Mouse (Mus musculus): Measurements from ENCODE around the gene Ddx39b. TPM values are rescaled to one million over a fixed set of nuclear protein-coding genes. Genes with fewer than 3 reads are reported as not detected.

The Ddx39b gene
- polyA plus RNA-seq, 1 experiment from 2014 or later, result 260 TPM

DNA sequence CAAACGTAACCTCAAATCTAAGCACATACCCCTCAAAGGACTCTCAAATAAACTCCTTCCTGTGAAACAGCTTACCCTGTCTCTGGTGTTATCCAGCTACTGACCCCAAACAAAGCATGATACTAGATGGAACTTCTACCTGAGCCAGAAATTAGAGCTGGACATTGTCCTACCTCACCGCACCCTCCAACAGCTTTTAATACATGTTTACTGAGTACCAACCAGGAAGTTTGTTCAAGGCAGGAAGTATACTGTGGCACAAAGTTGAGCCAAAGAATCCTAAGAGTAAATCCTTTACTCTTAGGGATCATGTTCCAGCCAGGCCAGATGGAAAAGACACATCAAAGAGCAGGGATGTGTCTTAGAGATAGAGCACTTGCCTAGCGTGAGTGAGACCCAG, 31.0 kb upstream of the Ddx39b start:
- 0 out of 2 replicates have a peak, but pooled peaks cover 2% of the 10 kb centered on the region for H3K27me3 ChIP-seq (ENCODE audit: control insufficient read depth, insufficient read depth, low read length)
- ATAC-seq (replicated peaks; ENCODE audit: extremely low read depth, insufficient read depth, low FRiP score), result no peak
- H3K4me1 ChIP-seq (ENCODE audit: control insufficient read depth, insufficient read depth, low read length), result no peaks in the 10 kb centered on the region
- no peaks in the 10 kb centered on the region for H3K36me3 ChIP-seq (ENCODE audit: control insufficient read depth, insufficient read depth)
- H3K4me2 ChIP-seq (ENCODE audit: low read depth, low read length), result no peak overlapping the region
- no peak overlapping the region for H3K9ac ChIP-seq (ENCODE audit: low read length)
- H3K27ac ChIP-seq (ENCODE audit: low read length), result no peak overlapping the region
- H3K4me3 ChIP-seq (ENCODE audit: low read length), result no peak overlapping the region
- WGBS, result 68% methylated on average over 3 of the region's 3 CpGs
- H3K9me3 ChIP-seq (replicated peaks; ENCODE audit: control insufficient read depth, low read length), result no peaks in the 10 kb centered on the region

DNA sequence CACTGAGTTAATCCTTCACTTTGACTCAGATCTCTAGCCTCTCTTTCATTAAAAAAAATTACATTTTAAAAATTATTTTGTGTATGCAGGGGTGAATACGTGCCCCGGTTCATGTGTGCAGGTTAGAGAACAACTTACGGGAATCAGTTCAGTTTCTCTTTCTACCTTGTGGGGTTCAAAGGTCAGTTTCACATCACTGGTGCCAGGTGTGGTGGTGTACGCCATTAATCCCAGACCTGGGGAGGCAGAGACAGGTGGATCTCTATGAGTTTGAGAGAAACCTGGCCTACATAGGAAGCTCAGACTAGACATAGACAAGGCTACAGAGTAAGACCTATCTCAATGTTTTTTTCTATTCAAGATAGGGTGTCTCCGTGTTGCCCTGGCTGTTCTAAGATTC, 28.5 kb upstream of the Ddx39b start:
- Histone ChIP-seq H3K4me2 (ENCODE audit: low read depth, low read length) (no peak overlapping the region), H3K9ac (ENCODE audit: low read length) (no peak overlapping the region), H3K9me3 (replicated peaks; ENCODE audit: control insufficient read depth, low read length) (no peaks in the 10 kb centered on the region), H3K4me1 (ENCODE audit: control insufficient read depth, insufficient read depth, low read length) (no peaks in the 10 kb centered on the region), H3K4me3 (ENCODE audit: low read length) (no peak overlapping the region), H3K27me3 (ENCODE audit: control insufficient read depth, insufficient read depth, low read length) (0 out of 2 replicates have a peak, but pooled peaks cover 2% of the 10 kb centered on the region), H3K36me3 (ENCODE audit: control insufficient read depth, insufficient read depth) (no peaks in the 10 kb centered on the region), H3K27ac (ENCODE audit: low read length) (no peak overlapping the region)
- 88% methylated on average over 5 of the region's 5 CpGs for WGBS
- no peak for ATAC-seq (replicated peaks; ENCODE audit: extremely low read depth, insufficient read depth, low FRiP score)

DNA sequence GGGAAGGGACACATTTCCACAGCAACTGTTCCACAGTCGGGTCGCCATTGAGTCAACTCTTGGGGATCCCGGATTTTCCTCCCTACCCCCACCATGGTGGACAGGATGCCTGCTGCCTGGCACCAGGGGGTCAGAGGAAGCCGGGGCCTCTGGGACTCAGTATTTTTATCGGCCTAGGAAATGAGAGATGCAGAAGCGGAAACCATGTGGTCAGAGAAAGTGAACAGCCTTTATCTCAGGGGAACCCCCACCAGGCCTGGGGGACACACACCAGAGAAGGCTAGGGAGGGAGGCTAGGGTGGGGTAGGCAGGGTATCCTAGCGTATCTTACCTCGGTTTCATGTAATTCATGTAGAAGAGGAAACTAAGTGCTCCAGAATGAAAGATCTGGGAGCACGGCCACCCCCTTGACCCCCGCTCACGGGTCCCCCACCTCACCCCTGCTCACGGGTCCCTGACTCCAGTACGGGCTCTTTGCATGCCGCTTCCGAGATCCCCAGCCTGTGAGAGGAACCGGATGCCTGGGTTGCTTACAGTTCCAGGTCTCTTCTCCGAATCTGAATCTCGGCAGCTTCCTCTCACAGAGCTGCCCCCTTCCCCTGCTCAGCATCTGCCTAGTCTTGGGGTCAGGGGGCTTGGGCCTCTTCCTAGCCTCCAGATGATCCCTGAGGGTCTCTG, 22.9 kb upstream of the Ddx39b start:
- no peaks in the 10 kb centered on the region for H3K9me3 ChIP-seq (replicated peaks; ENCODE audit: control insufficient read depth, low read length)
- 0 out of 2 replicates have a peak, but pooled peaks cover 2% of the 10 kb centered on the region for H3K36me3 ChIP-seq (ENCODE audit: control insufficient read depth, insufficient read depth)
- H3K27me3 ChIP-seq (ENCODE audit: control insufficient read depth, insufficient read depth, low read length), result no peaks in the 10 kb centered on the region
- peak overlapping the region; percentile 62 for H3K27ac ChIP-seq (ENCODE audit: low read length)
- 64% methylated on average over 18 of the region's 18 CpGs for WGBS
- no peak overlapping the region for H3K4me2 ChIP-seq (ENCODE audit: low read depth, low read length)
- ATAC-seq (replicated peaks; ENCODE audit: extremely low read depth, insufficient read depth, low FRiP score), result peak; percentile 52
- peaks cover 7% of the 10 kb centered on the region for H3K4me1 ChIP-seq (ENCODE audit: control insufficient read depth, insufficient read depth, low read length)
- H3K9ac ChIP-seq (ENCODE audit: low read length), result no peak overlapping the region
- H3K4me3 ChIP-seq (ENCODE audit: low read length), result no peak overlapping the region

DNA sequence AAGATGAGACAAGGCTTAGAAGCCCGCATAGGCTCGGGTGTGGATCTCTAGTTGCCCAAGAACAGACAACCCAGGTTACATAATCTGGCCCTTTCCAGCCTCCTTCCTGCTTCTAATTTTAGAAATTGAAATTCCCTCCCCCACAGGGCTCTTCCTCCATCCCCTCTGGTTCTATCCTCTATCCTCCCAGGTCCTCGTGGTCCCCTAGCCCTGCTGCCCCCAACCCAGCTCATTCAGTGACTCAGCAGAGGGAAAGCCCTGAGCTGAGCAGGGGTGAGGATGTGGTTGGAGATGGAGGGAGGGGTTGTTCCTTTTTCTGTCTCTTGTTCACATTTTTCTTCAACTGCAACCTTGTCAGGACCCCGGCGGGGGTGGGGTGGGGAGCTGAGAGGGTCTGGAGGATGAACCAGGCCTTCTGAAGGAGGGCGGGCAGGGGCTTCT, 21.9 kb upstream of the Ddx39b start:
- peak overlapping the region; percentile 39 for H3K27ac ChIP-seq (ENCODE audit: low read length)
- 0 out of 2 replicates have a peak, but pooled peaks cover 2% of the 10 kb centered on the region for H3K36me3 ChIP-seq (ENCODE audit: control insufficient read depth, insufficient read depth)
- H3K4me1 ChIP-seq (ENCODE audit: control insufficient read depth, insufficient read depth, low read length), result peaks cover 7% of the 10 kb centered on the region
- H3K27me3 ChIP-seq (ENCODE audit: control insufficient read depth, insufficient read depth, low read length), result no peaks in the 10 kb centered on the region
- no peaks in the 10 kb centered on the region for H3K9me3 ChIP-seq (replicated peaks; ENCODE audit: control insufficient read depth, low read length)
- no peak for ATAC-seq (replicated peaks; ENCODE audit: extremely low read depth, insufficient read depth, low FRiP score)
- no peak overlapping the region for H3K9ac ChIP-seq (ENCODE audit: low read length)
- 54% methylated on average over 6 of the region's 6 CpGs for WGBS
- H3K4me3 ChIP-seq (ENCODE audit: low read length), result no peak overlapping the region
- H3K4me2 ChIP-seq (ENCODE audit: low read depth, low read length), result no peak overlapping the region

DNA sequence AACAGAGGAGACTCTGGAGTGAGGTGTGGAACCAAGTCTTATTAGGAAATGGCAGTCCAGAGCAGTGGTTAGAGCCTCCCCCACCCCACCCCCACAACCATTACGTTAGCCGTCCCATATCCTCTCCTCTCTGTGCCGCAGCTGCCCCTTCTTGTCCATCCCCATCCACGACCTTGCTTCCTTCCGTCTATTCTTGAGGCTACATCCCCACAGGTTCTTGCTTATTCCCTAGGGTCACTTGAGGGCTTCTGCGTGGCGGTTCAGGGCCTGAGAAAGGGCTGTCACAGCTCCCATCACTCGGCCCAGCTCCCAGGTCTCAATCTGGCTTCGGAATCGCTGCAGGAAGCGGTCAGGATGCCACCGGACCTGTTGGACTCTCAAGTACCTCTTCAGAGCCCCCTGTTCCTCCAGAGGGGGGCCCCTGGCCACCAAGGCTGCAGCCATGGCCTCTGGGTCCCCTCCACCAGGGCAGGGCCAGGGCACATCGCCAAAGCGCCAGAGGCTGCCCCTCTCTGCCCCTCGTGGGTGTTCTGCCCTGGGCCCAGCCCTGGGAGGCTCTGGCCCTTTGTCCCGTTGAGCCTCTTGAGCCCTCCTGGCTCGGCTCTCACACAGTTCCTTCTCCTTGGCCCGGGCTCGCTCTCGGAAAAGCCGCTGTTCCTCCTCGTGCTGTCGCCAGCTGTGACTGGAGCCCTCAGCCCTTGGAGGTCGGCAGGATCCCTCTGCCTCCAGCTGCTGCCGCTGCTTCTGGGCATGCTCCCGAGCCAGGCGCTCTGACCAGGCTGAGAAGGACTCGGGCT, 21.2 kb upstream of the Ddx39b start, which contains the start of gene Gm16181:
Gene Gm16181 (plus strand): TSS at position 679 of the 797 bp plus-strand sequence.
- Histone ChIP-seq H3K9me3 (replicated peaks; ENCODE audit: control insufficient read depth, low read length) (no peaks in the 10 kb centered on the region), H3K4me2 (ENCODE audit: low read depth, low read length) (no peak within 1 kb of the TSS), H3K4me1 (ENCODE audit: control insufficient read depth, insufficient read depth, low read length) (peaks cover 7% of the 10 kb centered on the region), H3K27ac (ENCODE audit: low read length) (peak within 1 kb of the TSS; percentile 75), H3K4me3 (ENCODE audit: low read length) (no peak within 1 kb of the TSS), H3K36me3 (ENCODE audit: control insufficient read depth, insufficient read depth) (peaks cover 8% of the 10 kb centered on the region; the same call in 1 of the 2 replicates), H3K9ac (ENCODE audit: low read length) (0 out of 2 replicates have a peak within 1 kb of the TSS, but pooled peaks have one; percentile 18), H3K27me3 (ENCODE audit: control insufficient read depth, insufficient read depth, low read length) (no peaks in the 10 kb centered on the region)
- ATAC-seq (replicated peaks; ENCODE audit: extremely low read depth, insufficient read depth, low FRiP score), result no peak
- 60% methylated on average over 28 of the region's 28 CpGs for WGBS

DNA sequence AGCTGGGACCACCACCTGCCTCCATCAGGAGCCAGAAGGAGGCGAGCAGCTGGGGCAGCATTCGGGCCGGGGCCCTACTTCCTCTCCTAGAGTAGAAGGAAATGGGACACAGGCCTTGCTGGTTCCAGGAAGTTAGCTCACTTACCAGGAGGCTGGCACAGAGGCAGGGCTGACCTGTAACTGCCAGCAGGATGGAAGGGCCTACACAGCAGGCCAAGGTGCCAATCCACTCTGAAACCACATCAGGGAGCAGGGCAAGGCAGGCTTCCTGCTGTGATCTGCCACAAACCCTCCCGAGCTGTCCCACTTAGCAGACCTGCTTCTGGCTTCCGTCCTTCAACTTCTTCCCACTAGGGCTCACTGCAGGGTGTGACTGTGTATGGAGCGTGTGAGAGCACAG, 19.2 kb upstream of the Ddx39b start:
- 59% methylated on average over 6 of the region's 6 CpGs for WGBS
- H3K9me3 ChIP-seq (replicated peaks; ENCODE audit: control insufficient read depth, low read length), result no peaks in the 10 kb centered on the region
- peak; percentile 11; the same call in 1 of the 2 replicates for ATAC-seq (replicated peaks; ENCODE audit: extremely low read depth, insufficient read depth, low FRiP score)
- H3K36me3 ChIP-seq (ENCODE audit: control insufficient read depth, insufficient read depth), result peaks cover 8% of the 10 kb centered on the region; the same call in 1 of the 2 replicates
- H3K4me2 ChIP-seq (ENCODE audit: low read depth, low read length), result no peak overlapping the region
- peak overlapping the region; percentile 24 for H3K27ac ChIP-seq (ENCODE audit: low read length)
- H3K4me1 ChIP-seq (ENCODE audit: control insufficient read depth, insufficient read depth, low read length), result peaks cover 9% of the 10 kb centered on the region
- H3K4me3 ChIP-seq (ENCODE audit: low read length), result no peak overlapping the region
- no peak overlapping the region for H3K9ac ChIP-seq (ENCODE audit: low read length)
- H3K27me3 ChIP-seq (ENCODE audit: control insufficient read depth, insufficient read depth, low read length), result no peaks in the 10 kb centered on the region

DNA sequence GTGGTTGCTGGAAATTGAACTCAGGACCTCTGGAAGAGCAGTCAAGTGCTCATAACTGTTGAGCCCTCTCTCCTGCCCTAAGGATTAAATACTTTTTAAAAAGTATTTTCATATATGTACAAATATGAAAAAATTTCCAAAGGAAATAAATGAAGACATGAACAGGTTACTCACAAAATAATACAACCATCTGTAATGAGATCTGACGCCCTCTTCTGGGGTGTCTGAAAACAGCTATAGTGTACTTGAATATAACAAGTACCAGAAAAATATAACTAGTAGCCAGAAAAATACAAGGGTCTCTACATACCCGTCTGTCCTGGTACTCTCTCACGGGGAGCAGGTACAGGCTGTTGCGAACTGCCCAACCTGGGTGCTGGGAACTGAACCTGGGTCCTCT, 16.9 kb upstream of the Ddx39b start:
- Histone ChIP-seq H3K36me3 (ENCODE audit: control insufficient read depth, insufficient read depth) (peaks cover 19% of the 10 kb centered on the region), H3K9me3 (replicated peaks; ENCODE audit: control insufficient read depth, low read length) (no peaks in the 10 kb centered on the region)

DNA sequence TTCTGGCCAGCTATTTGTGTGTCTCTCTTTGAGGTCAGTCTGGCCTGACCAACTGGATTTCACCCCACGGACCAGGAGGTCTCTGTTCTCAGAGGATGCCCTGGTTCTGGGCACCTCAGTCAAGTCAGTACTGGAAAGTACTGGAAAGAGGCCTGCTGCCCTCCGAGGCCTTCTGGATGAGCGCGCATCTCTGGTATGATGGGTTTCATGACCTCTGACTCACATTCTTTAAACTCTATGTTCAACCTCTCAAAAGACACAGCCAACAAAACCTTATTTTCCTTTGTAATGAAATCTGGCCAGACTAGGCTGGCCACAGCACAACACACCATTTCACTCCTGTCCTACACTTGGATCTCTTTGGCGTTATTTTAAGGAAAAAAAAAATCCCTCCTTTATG, 16.1 kb upstream of the Ddx39b start:
- Histone ChIP-seq H3K36me3 (ENCODE audit: control insufficient read depth, insufficient read depth) (peaks cover 24% of the 10 kb centered on the region), H3K9me3 (replicated peaks; ENCODE audit: control insufficient read depth, low read length) (no peaks in the 10 kb centered on the region), H3K4me1 (ENCODE audit: control insufficient read depth, insufficient read depth, low read length) (0 out of 2 replicates have a peak, but pooled peaks cover 4% of the 10 kb centered on the region), H3K4me3 (ENCODE audit: low read length) (no peak overlapping the region), H3K27me3 (ENCODE audit: control insufficient read depth, insufficient read depth, low read length) (no peaks in the 10 kb centered on the region), H3K4me2 (ENCODE audit: low read depth, low read length) (no peak overlapping the region), H3K27ac (ENCODE audit: low read length) (no peak overlapping the region), H3K9ac (ENCODE audit: low read length) (no peak overlapping the region)
- 93% methylated on average over 5 of the region's 5 CpGs for WGBS
- ATAC-seq (replicated peaks; ENCODE audit: extremely low read depth, insufficient read depth, low FRiP score), result no peak

More for the DNA sequence above, 16.9 kb upstream of the Ddx39b start:
- no peak for ATAC-seq (replicated peaks; ENCODE audit: extremely low read depth, insufficient read depth, low FRiP score)
- H3K9ac ChIP-seq (ENCODE audit: low read length), result no peak overlapping the region
- peaks cover 7% of the 10 kb centered on the region; the same call in 1 of the 2 replicates for H3K4me1 ChIP-seq (ENCODE audit: control insufficient read depth, insufficient read depth, low read length)
- no peaks in the 10 kb centered on the region for H3K27me3 ChIP-seq (ENCODE audit: control insufficient read depth, insufficient read depth, low read length)
- H3K27ac ChIP-seq (ENCODE audit: low read length), result no peak overlapping the region
- H3K4me3 ChIP-seq (ENCODE audit: low read length), result no peak overlapping the region
- H3K4me2 ChIP-seq (ENCODE audit: low read depth, low read length), result no peak overlapping the region
- 95% methylated on average over 4 of the region's 4 CpGs for WGBS

All from heart, embryonic 16.5 days (tissue).